Mouse (Mus musculus) liver, postnatal 0 days (tissue): ENCODE measurements around the gene Flvcr2. TPM values are rescaled to one million over a fixed set of nuclear protein-coding genes. Genes with fewer than 3 reads are reported as not detected.

Experiments
- ATAC-seq: fragments of 200-750 bp; cut with Nextera tagmentation; 2 replicates; pipeline ENCODE4 v1.8.0; 2017; ENCODE audit warnings: mild to moderate bottlenecking, moderate library complexity
- DNase-seq: peaks from one replicate; pipeline ENCODE4 v3.0.0-alpha.2; 2016
- H3K27ac ChIP-seq: fragments of 300-500 bp; sonication (generic); 2 replicates; pipeline ENCODE4 v1.5.1; 2014; ENCODE audit warnings: antibody characterized with exemption, moderate library complexity, mild to moderate bottlenecking, low read depth
- H3K27me3 ChIP-seq: fragments of 300-500 bp; sonication (generic); 2 replicates; pipeline ENCODE4 v1.6.1; 2014; ENCODE audit warnings: low read length, control low read depth, mixed read lengths; ENCODE audit not compliant: insufficient read depth
- H3K36me3 ChIP-seq: fragments of 300-500 bp; sonication (generic); replicated peaks from 2 replicates; pipeline ENCODE4 v1.6.1; 2014; ENCODE audit warnings: mild to moderate bottlenecking, control low read depth, low read length, moderate library complexity, mixed read lengths; ENCODE audit not compliant: insufficient read depth
- H3K4me1 ChIP-seq: fragments of 300-500 bp; sonication (generic); 2 replicates; pipeline ENCODE4 v1.6.1; 2014; ENCODE audit warnings: antibody characterized with exemption, mild to moderate bottlenecking, control low read depth; ENCODE audit not compliant: insufficient read depth
- H3K4me2 ChIP-seq: fragments of 300-500 bp; sonication (generic); 2 replicates; pipeline ENCODE4 v1.6.1; 2014; ENCODE audit warnings: low read depth, mild to moderate bottlenecking, low read length, moderate library complexity, mixed read lengths
- H3K4me3 ChIP-seq: fragments of 300-500 bp; sonication (generic); 2 replicates; pipeline ENCODE4 v1.5.1; 2014; ENCODE audit warnings: low read depth, low read length
- H3K9ac ChIP-seq: fragments of 300-500 bp; sonication (generic); replicated peaks from 2 replicates; pipeline ENCODE4 v1.6.1; 2014; ENCODE audit warnings: mild to moderate bottlenecking, moderate library complexity
- H3K9me3 ChIP-seq: fragments of 300-500 bp; sonication (generic); 2 replicates; pipeline ENCODE4 v1.6.1; 2016; ENCODE audit warnings: mild to moderate bottlenecking, control low read depth, low read length, mixed read lengths
- CTCF ChIP-seq: sonication (generic); IDR thresholded peaks from 2 replicates; pipeline ENCODE4 v1.5.1; 2016; ENCODE audit warnings: antibody characterized with exemption, low read depth
- EP300 ChIP-seq: IDR thresholded peaks from 2 replicates; pipeline ENCODE4 v1.6.1; 2016; ENCODE audit warnings: antibody characterized with exemption, low read depth, mild to moderate bottlenecking
- WGBS: fragments of 180-500 bp; shearing (Covaris S2); extraction: QIAGEN DNeasy Blood & Tissue Kit; methylation state at CpG from one replicate; pipeline ENCODE4 v1.1.7; 2014; ENCODE audit not compliant: insufficient replicate concordance; 5-methylcytosine and 5-hydroxymethylcytosine counted together
- polyA plus RNA-seq: library from polyadenylated mRNA; unstranded; fragments of >200 nt; fragmentation: Nextera tagmentation; extraction: Ambion mirVana; gene quantifications from 2 replicates; pipeline ENCODE4 v1.2.1, GENCODE M21; 2015

The Flvcr2 gene
- polyA plus RNA-seq, 1 experiment from 2014 or later, result 5.9 TPM

GRCm38 (mm10) chr12:85749861-85750260 lies 3.5 kb downstream of the Flvcr2 start:
- WGBS, result 83% methylated on average over 9 of the region's 9 CpGs
- H3K4me1 ChIP-seq, result 0 out of 2 replicates have a peak, but pooled peaks cover 2% of the 10 kb centered on the region
- no peak overlapping the region for H3K9ac ChIP-seq
- H3K36me3 ChIP-seq, result no peaks in the 10 kb centered on the region
- no peak for ATAC-seq
- no peak overlapping the region for H3K27ac ChIP-seq
- H3K4me3 ChIP-seq, result no peak overlapping the region
- H3K4me2 ChIP-seq, result no peak overlapping the region
- TF ChIP-seq CTCF (no peak), EP300 (no peak)
- DNase-seq, result no peak
- no peaks in the 10 kb centered on the region for H3K9me3 ChIP-seq
- H3K27me3 ChIP-seq, result peaks cover 4% of the 10 kb centered on the region; the same call in 1 of the 2 replicates

GRCm38 (mm10) chr12:85752116-85752515 lies 5.8 kb downstream of the Flvcr2 start:
- H3K27ac ChIP-seq, result peak overlapping the region; percentile 62; the same call in 1 of the 2 replicates
- ATAC-seq (peak; percentile 69), DNase-seq (no peak)
- H3K4me2 ChIP-seq, result no peak overlapping the region
- 0 out of 2 replicates have a peak, but pooled peaks cover 2% of the 10 kb centered on the region for H3K4me1 ChIP-seq
- H3K27me3 ChIP-seq, result no peaks in the 10 kb centered on the region
- H3K9me3 ChIP-seq, result no peaks in the 10 kb centered on the region
- no peak for TF ChIP-seq EP300
- TF ChIP-seq CTCF, result no peak
- no peak overlapping the region for H3K9ac ChIP-seq
- H3K4me3 ChIP-seq, result no peak overlapping the region
- WGBS, result 51% methylated on average over 6 of the region's 6 CpGs
- no peaks in the 10 kb centered on the region for H3K36me3 ChIP-seq

GRCm38 (mm10) chr12:85753223-85753622 lies 6.9 kb downstream of the Flvcr2 start:
- Histone ChIP-seq H3K4me3 (no peak overlapping the region), H3K27ac (peak overlapping the region; percentile 62; the same call in 1 of the 2 replicates), H3K9me3 (no peaks in the 10 kb centered on the region), H3K4me2 (no peak overlapping the region), H3K36me3 (no peaks in the 10 kb centered on the region), H3K27me3 (no peaks in the 10 kb centered on the region), H3K4me1 (0 out of 2 replicates have a peak, but pooled peaks cover 2% of the 10 kb centered on the region), H3K9ac (no peak overlapping the region)
- WGBS, result 60% methylated on average over 2 of the region's 2 CpGs
- ATAC-seq, result no peak
- DNase-seq, result no peak
- no peak for TF ChIP-seq EP300
- no peak for TF ChIP-seq CTCF

GRCm38 (mm10) chr12:85754611-85755265 lies 8.4 kb downstream of the Flvcr2 start:
- H3K27me3 ChIP-seq, result no peaks in the 10 kb centered on the region
- 49% methylated on average over 5 of the region's 5 CpGs for WGBS

GRCm38 (mm10) chr12:85756455-85756854 lies 10.1 kb downstream of the Flvcr2 start:
- no peak for DNase-seq

More at GRCm38 (mm10) chr12:85754611-85755265, 8.4 kb downstream of the Flvcr2 start:
- H3K4me3 ChIP-seq, result no peak overlapping the region
- H3K4me1 ChIP-seq, result 0 out of 2 replicates have a peak, but pooled peaks cover 2% of the 10 kb centered on the region
- no peak for DNase-seq
- H3K4me2 ChIP-seq, result no peak overlapping the region
- no peak for ATAC-seq
- no peak overlapping the region for H3K27ac ChIP-seq
- no peaks in the 10 kb centered on the region for H3K9me3 ChIP-seq
- H3K9ac ChIP-seq, result no peak overlapping the region
- TF ChIP-seq CTCF (no peak), EP300 (no peak)
- no peaks in the 10 kb centered on the region for H3K36me3 ChIP-seq

GRCm38 (mm10) chr12:85757074-85757473 lies 10.7 kb downstream of the Flvcr2 start:
- Histone ChIP-seq H3K9me3 (no peaks in the 10 kb centered on the region), H3K4me1 (0 out of 2 replicates have a peak, but pooled peaks cover 4% of the 10 kb centered on the region), H3K36me3 (no peaks in the 10 kb centered on the region), H3K9ac (no peak overlapping the region), H3K4me3 (no peak overlapping the region), H3K4me2 (no peak overlapping the region), H3K27me3 (no peaks in the 10 kb centered on the region), H3K27ac (no peak overlapping the region)
- DNase-seq (no peak), ATAC-seq (no peak)
- TF ChIP-seq EP300 (no peak), CTCF (no peak)
- 57% methylated on average over 3 of the region's 3 CpGs for WGBS

More at GRCm38 (mm10) chr12:85756455-85756854, 10.1 kb downstream of the Flvcr2 start:
- Histone ChIP-seq H3K9ac (no peak overlapping the region), H3K4me2 (no peak overlapping the region), H3K9me3 (no peaks in the 10 kb centered on the region), H3K27me3 (no peaks in the 10 kb centered on the region), H3K27ac (no peak overlapping the region), H3K4me1 (0 out of 2 replicates have a peak, but pooled peaks cover 3% of the 10 kb centered on the region), H3K4me3 (no peak overlapping the region), H3K36me3 (no peaks in the 10 kb centered on the region)
- ATAC-seq, result no peak
- WGBS, result 56% methylated on average over 3 of the region's 3 CpGs
- TF ChIP-seq EP300 (no peak), CTCF (no peak)
